Mouse (Mus musculus) testis, adult 2 months (tissue): ENCODE results near the gene Mgat5. TPM values are rescaled to one million over a fixed set of nuclear protein-coding genes. Genes with fewer than 3 reads are reported as not detected.

Source experiments
- H3K27ac ChIP-seq: fragments of 200-500 bp; 2 replicates; pipeline ENCODE4 v1.5.1; 2012; ENCODE audit warnings: low read depth, low read length; ENCODE audit not compliant: control insufficient read depth, insufficient read depth
- H3K27me3 ChIP-seq: fragments of 200-500 bp; 2 replicates; pipeline ENCODE4 v1.6.1; 2012; ENCODE audit warnings: mild to moderate bottlenecking, low read length, moderate library complexity; ENCODE audit not compliant: control insufficient read depth, insufficient read depth
- H3K36me3 ChIP-seq: fragments of 200-500 bp; 2 replicates; pipeline ENCODE4 v1.6.1; 2012; ENCODE audit warnings: mild to moderate bottlenecking, low read length; ENCODE audit not compliant: control insufficient read depth, insufficient read depth
- H3K4me1 ChIP-seq: fragments of 200-500 bp; 2 replicates; pipeline ENCODE4 v1.6.1; 2012; ENCODE audit warnings: low read length; ENCODE audit not compliant: control insufficient read depth, insufficient read depth
- H3K4me3 ChIP-seq: fragments of 200-500 bp; 2 replicates; pipeline ENCODE4 v1.5.1; 2012; ENCODE audit warnings: low read depth, mild to moderate bottlenecking, low read length, moderate library complexity, mixed read lengths; ENCODE audit not compliant: control insufficient read depth
- CTCF ChIP-seq: fragments of 200-500 bp; IDR thresholded peaks from 2 replicates; pipeline ENCODE4 v1.5.1; 2012; ENCODE audit warnings: low read depth, mild to moderate bottlenecking, inconsistent platforms, low read length, moderate library complexity; ENCODE audit not compliant: control insufficient read depth, insufficient read depth, insufficient replicate concordance
- POLR2A ChIP-seq: fragments of 200-500 bp; IDR thresholded peaks from 2 replicates; pipeline ENCODE4 v1.6.1; 2012; ENCODE audit warnings: low read depth, mild to moderate bottlenecking, inconsistent platforms, low read length, moderate library complexity; ENCODE audit not compliant: control insufficient read depth
- polyA plus RNA-seq: library from polyadenylated mRNA; depleted of rRNA; stranded (reverse); fragments of >200 nt; gene quantifications from 2 replicates; pipeline ENCODE4 v1.2.3, GENCODE M21; 2012

Mgat5 gene
- polyA plus RNA-seq, 1 experiment, result 16.2 TPM

DNA sequence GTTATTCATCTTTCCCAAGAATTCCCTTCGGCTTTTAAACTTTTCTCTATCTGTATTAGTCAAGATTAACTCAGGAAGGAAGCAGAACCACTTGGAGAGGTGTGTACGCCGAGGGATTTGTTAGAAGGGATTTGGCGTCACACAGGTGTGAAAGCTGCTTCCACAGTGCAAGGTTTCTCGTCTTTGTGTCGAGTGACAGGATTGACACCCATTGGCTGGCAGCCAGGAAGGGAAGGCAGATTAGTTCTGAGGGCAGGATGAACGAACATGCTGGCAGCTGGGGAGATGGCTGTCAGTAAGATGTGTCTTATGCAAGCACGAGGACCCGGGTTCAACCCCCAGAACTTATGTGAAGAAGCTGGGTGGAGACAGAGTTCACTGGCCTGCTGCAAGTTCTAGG lies 148.6 kb downstream of the Mgat5 start:
- Histone ChIP-seq H3K27me3 (no peaks in the 10 kb centered on the region), H3K36me3 (no peaks in the 10 kb centered on the region; the same call in 1 of the 2 replicates), H3K4me3 (no peak overlapping the region), H3K27ac (no peak overlapping the region), H3K4me1 (no peaks in the 10 kb centered on the region)
- no peak for TF ChIP-seq CTCF
- TF ChIP-seq POLR2A, result no peak

DNA sequence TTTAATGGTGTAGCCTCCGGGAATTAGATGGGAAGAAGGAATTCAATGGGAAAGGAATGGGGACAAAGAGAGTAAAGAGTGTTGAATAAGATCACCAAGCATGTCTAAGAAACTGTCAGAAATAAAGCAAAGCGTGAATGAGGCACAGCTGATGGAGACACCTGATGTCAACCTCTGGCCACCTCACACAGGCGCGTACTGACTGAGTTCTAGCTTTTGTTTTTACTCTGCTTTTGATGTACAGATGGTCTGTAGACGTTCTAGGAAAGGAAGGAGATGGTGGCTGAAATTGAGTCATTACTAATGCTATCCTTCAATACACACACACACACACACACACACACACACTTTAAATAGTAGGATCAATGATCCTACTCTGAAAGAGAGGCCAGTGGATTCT lies 149.3 kb downstream of the Mgat5 start:
- no peak overlapping the region for H3K4me3 ChIP-seq
- H3K27me3 ChIP-seq, result no peaks in the 10 kb centered on the region
- H3K4me1 ChIP-seq, result no peaks in the 10 kb centered on the region
- TF ChIP-seq POLR2A (no peak), CTCF (no peak)
- no peaks in the 10 kb centered on the region; the same call in 1 of the 2 replicates for H3K36me3 ChIP-seq
- H3K27ac ChIP-seq, result no peak overlapping the region

DNA sequence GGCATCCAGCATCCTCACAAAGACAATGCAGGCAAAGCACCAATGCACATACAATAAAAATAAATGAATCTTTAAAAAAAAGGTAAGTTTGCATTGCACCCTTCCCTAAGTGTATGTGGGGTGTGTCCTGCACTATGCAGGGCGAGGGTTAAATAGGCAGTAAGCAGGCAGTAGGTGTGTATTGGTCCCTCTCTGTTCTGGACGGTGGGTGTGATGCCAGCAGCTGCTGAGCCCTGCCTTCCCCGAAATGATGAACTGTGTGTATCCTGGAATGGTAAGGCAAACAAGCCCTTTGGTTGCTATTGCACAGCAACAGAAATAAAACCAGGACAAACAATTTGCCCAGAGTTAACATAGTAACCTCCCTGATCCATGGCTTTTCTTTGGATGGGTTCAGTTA lies 150.2 kb downstream of the Mgat5 start:
- Histone ChIP-seq H3K27ac (no peak overlapping the region), H3K36me3 (no peaks in the 10 kb centered on the region; the same call in 1 of the 2 replicates), H3K4me3 (no peak overlapping the region), H3K27me3 (no peaks in the 10 kb centered on the region), H3K4me1 (no peaks in the 10 kb centered on the region)
- TF ChIP-seq CTCF, result no peak
- TF ChIP-seq POLR2A, result no peak

DNA sequence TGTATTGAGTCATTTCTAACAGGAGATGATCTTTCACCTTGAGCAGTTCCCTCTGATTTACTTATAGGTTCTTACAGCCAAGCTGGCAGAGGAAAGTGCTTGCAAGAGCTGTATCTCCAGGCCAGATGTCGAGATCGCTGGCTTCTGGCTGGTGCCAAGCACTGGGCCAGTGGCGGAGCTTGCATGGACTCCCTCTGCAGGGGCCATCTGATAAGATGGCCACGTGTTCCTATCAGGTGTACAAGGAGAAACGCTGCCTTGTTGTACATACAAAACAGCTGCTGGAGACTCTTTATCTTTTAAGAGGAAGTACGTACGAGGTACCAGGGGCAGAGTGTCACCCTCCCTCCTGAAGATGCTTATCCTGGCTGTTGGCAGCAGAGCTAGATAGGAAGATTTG lies 158.8 kb downstream of the Mgat5 start:
- no peaks in the 10 kb centered on the region for H3K36me3 ChIP-seq
- TF ChIP-seq CTCF (no peak), POLR2A (no peak)

DNA sequence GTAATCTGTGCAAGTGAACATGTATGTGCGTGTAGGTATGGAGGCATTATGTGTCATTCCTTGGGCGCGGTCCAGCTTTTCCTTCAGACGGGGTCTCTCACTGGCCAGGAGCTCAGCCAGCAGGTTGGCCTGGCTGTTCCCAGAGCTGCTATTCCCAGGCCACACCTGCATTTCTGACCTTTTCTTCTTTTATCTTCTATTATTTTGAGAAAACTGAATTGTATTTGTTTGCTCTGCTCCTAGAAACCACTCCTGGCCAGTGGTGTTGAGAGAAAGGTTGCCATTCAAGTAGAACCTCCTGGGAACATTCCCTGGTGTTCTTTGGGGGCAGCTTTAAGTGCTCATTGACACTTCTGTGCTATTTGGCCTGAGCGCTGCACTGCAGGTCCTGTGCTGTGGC lies 160.9 kb downstream of the Mgat5 start:
- TF ChIP-seq POLR2A (no peak), CTCF (no peak)
- H3K36me3 ChIP-seq, result no peaks in the 10 kb centered on the region; the same call in 1 of the 2 replicates
- H3K4me1 ChIP-seq, result no peaks in the 10 kb centered on the region
- H3K27me3 ChIP-seq, result no peaks in the 10 kb centered on the region
- no peak overlapping the region for H3K27ac ChIP-seq
- no peak overlapping the region for H3K4me3 ChIP-seq

More for the DNA sequence above, 158.8 kb downstream of the Mgat5 start:
- no peak overlapping the region for H3K27ac ChIP-seq
- no peaks in the 10 kb centered on the region for H3K27me3 ChIP-seq
- no peaks in the 10 kb centered on the region for H3K4me1 ChIP-seq
- no peak overlapping the region for H3K4me3 ChIP-seq

DNA sequence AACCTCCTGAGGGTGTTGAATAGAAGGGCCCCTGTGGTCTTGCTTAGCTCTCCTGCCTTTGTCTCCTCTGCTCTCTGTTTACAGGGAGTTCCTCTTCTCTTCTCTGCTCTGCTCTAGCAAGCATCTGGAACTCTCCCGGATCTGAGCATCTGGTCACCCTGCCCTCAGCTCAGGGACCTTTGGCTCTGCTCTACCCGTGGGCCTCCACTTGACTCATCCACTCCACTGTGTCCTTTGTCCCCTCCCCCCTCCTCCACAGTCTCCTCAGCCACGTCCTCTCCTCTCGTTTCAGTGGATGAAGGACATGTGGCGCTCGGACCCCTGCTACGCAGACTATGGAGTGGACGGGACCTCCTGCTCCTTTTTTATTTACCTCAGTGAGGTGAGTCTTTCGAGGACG lies 161.3 kb downstream of the Mgat5 start:
- H3K27me3 ChIP-seq, result no peaks in the 10 kb centered on the region
- H3K4me3 ChIP-seq, result no peak overlapping the region
- H3K36me3 ChIP-seq, result no peaks in the 10 kb centered on the region; the same call in 1 of the 2 replicates
- H3K4me1 ChIP-seq, result no peaks in the 10 kb centered on the region
- TF ChIP-seq CTCF (no peak), POLR2A (no peak)
- H3K27ac ChIP-seq, result no peak overlapping the region

DNA sequence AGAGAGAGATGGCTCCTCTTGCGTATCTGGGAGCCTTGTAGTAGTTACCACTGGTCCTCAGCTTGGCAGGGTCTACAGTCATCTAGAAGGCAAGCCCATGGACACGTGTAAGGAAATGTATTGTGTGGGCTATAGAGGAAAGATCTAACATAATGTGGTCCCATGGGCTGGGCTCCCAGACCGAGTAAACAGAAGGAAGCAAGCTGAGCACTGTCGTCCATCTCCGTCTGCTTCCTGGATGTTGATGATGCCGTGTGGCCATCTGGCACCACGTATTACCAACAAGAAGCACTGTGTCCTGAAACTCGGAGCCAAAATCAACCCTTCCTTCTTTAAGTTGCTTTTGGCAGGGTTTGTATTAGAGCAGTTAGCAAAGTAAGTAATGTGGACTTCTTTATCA lies 163.7 kb downstream of the Mgat5 start:
- TF ChIP-seq CTCF, result no peak
- TF ChIP-seq POLR2A, result no peak
- Histone ChIP-seq H3K4me3 (no peak overlapping the region), H3K27me3 (no peaks in the 10 kb centered on the region), H3K27ac (no peak overlapping the region), H3K4me1 (no peaks in the 10 kb centered on the region), H3K36me3 (no peaks in the 10 kb centered on the region; the same call in 1 of the 2 replicates)

DNA sequence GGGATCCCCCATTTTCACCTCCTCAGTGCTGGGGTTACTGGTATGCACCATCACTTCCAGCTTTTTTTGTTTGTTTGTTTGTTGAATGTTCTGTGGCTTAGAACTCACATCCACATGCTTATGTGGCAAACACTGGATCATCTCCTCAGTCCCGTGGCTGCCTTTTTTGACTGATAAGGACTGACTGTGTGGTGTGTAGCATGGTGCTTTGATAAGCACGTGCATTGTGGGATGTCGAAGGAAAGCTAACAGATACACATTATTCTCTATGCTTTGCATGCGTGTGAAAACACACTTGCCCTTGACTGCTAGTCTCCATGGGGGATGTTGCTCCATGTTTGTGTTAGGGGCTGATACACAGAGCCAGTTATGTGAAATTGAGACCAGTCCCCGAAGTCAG lies 164.7 kb downstream of the Mgat5 start:
- H3K27ac ChIP-seq, result no peak overlapping the region
- TF ChIP-seq POLR2A (no peak), CTCF (no peak)
- no peaks in the 10 kb centered on the region for H3K4me1 ChIP-seq
- no peaks in the 10 kb centered on the region for H3K27me3 ChIP-seq
- H3K4me3 ChIP-seq, result peak overlapping the region; percentile 57; the same call in 1 of the 2 replicates
- H3K36me3 ChIP-seq, result no peaks in the 10 kb centered on the region; the same call in 1 of the 2 replicates
